Mouse (Mus musculus): ENCODE measurements at regions not wholly inside any gene's neighbourhood (a gene's known extent, or its start where the extent isn't known, plus 50 kb on each side); places are given as distances from the start of the nearest gene placed in this dataset.

- no peak for DNase-seq (ENCODE audit: low read depth, low spot score)
- no peaks in the 10 kb centered on the region for H3K27me3 ChIP-seq (ENCODE audit: control insufficient read depth in 1 of 2, insufficient read depth in 2 of 2, low read length in 2 of 2)
- no peaks in the 10 kb centered on the region for H3K9me3 ChIP-seq (replicated peaks; ENCODE audit: insufficient read depth, low read length)
- H3K27ac ChIP-seq (ENCODE audit: control insufficient read depth, low read depth, low read length), result no peak overlapping the region
- no peaks in the 10 kb centered on the region for H3K4me1 ChIP-seq (ENCODE audit: control insufficient read depth in 1 of 2, insufficient read depth in 2 of 2, low read length in 2 of 2)
- H3K79me2 ChIP-seq (ENCODE audit: control insufficient read depth, insufficient read depth, low read length, poor library complexity), result no peaks in the 10 kb centered on the region
- no peak for TF ChIP-seq USF2 (IDR thresholded peaks at IDR 0.05; ENCODE audit: borderline replicate concordance in 1 of 2, insufficient read depth in 1 of 2, low read depth in 1 of 2, low read length in 2 of 2)
- H3K4me3 ChIP-seq (ENCODE audit: control insufficient read depth in 1 of 2, insufficient read depth in 1 of 2, low read depth in 2 of 2, low read length in 2 of 2), result no peak overlapping the region
- no peaks in the 10 kb centered on the region for H3K36me3 ChIP-seq (ENCODE audit: control insufficient read depth in 1 of 2, insufficient read depth in 2 of 2, low read length in 2 of 2)
- H3K9ac ChIP-seq (ENCODE audit: control insufficient read depth, low read depth, low read length, poor library complexity, severe bottlenecking), result no peak overlapping the region
These were observed 153.6 kb upstream of the Tmc3 start for GRCm38 (mm10) chr7:83431094-83431493.

DNA sequence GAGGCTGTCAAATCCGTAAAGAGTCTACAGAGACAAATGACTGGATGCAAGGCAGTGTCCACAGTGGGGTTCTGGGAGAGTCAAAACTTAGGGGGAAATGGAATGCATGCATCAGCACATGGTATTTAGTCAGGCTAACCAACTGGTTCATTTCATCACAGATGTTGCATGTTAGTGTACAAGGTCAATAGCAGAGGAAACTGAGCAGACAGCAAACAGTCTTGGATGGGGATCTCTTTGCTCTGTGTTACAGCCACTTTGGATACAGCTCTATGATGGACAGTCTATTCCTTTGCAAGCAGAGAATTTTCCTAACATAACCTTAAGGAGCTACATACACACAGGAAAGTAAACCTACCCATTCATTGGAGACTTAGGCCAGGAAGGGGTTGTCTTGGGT is 151.9 kb upstream of the Tmc3 start:
- TF ChIP-seq HCFC1 (IDR thresholded peaks at IDR 0.05; ENCODE audit: low read depth, low read length), result no peak
- no peak for TF ChIP-seq TCF12 (IDR thresholded peaks at IDR 0.05; ENCODE audit: low read depth, low read length)
- no peak for TF ChIP-seq MYC (IDR thresholded peaks at IDR 0.05; ENCODE audit: low read depth, low read length)
- no peaks in the 10 kb centered on the region for H3K9me3 ChIP-seq (replicated peaks; ENCODE audit: insufficient read depth, low read length)
- no peak overlapping the region for H3K27ac ChIP-seq (ENCODE audit: control insufficient read depth, low read depth, low read length)
- H3K79me2 ChIP-seq (ENCODE audit: control insufficient read depth, insufficient read depth, low read length, poor library complexity), result no peaks in the 10 kb centered on the region
- DNase-seq (ENCODE audit: low read depth, low spot score), result no peak
- H3K36me3 ChIP-seq (ENCODE audit: control insufficient read depth in 1 of 2, insufficient read depth in 2 of 2, low read length in 2 of 2), result no peaks in the 10 kb centered on the region
- no peak overlapping the region for H3K4me3 ChIP-seq (ENCODE audit: control insufficient read depth in 1 of 2, insufficient read depth in 1 of 2, low read depth in 2 of 2, low read length in 2 of 2)
- no peaks in the 10 kb centered on the region for H3K27me3 ChIP-seq (ENCODE audit: control insufficient read depth in 1 of 2, insufficient read depth in 2 of 2, low read length in 2 of 2)
- H3K4me1 ChIP-seq (ENCODE audit: control insufficient read depth in 1 of 2, insufficient read depth in 2 of 2, low read length in 2 of 2), result no peaks in the 10 kb centered on the region
- no peak overlapping the region for H3K9ac ChIP-seq (ENCODE audit: control insufficient read depth, low read depth, low read length, poor library complexity, severe bottlenecking)

DNA sequence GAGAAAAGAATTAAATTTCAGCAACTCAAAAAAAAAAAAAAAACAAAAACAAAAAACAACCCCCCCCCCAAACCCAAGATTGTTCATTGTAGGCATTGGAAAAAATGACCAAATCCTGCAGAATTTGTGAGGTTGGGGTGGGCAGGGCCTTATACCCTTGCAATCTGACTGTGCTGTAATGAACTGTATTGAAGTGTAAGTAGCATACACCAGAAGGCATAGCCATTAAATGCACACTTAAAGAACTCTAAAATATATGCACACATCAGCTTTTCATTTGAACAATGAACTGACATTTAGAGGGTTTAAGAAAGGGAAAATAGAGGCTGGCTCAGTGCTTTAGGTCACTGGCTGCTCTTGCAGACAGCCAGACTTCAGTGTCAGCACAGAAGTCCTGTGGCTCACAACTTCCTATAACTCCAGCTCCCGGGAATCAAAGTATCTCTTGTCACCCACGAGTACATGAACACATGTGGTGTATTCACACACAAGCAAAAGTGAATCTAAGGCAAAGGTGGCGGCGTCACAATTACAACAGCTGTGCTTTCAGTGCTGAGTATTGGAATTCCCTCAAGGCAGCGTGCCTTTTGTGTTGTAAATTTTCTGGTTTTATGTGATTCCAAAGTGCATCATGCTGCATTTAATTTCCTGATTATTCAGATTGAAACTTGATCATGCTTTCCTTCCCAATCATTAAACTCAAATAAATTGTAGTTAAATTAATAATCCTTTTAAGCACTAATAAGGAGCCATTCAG is 150.6 kb upstream of the Tmc3 start:
- Histone ChIP-seq H3K27ac (ENCODE audit: control insufficient read depth, low read depth, low read length) (no peak overlapping the region), H3K27me3 (ENCODE audit: control insufficient read depth in 1 of 2, insufficient read depth in 2 of 2, low read length in 2 of 2) (no peaks in the 10 kb centered on the region), H3K79me2 (ENCODE audit: control insufficient read depth, insufficient read depth, low read length, poor library complexity) (no peaks in the 10 kb centered on the region), H3K9me3 (replicated peaks; ENCODE audit: insufficient read depth, low read length) (no peaks in the 10 kb centered on the region), H3K4me3 (ENCODE audit: control insufficient read depth in 1 of 2, insufficient read depth in 1 of 2, low read depth in 2 of 2, low read length in 2 of 2) (no peak overlapping the region), H3K36me3 (ENCODE audit: control insufficient read depth in 1 of 2, insufficient read depth in 2 of 2, low read length in 2 of 2) (no peaks in the 10 kb centered on the region), H3K9ac (ENCODE audit: control insufficient read depth, low read depth, low read length, poor library complexity, severe bottlenecking) (no peak overlapping the region), H3K4me1 (ENCODE audit: control insufficient read depth in 1 of 2, insufficient read depth in 2 of 2, low read length in 2 of 2) (no peaks in the 10 kb centered on the region)
- DNase-seq (ENCODE audit: low read depth, low spot score), result no peak
- TF ChIP-seq NELFE (IDR thresholded peaks at IDR 0.05; ENCODE audit: low read depth, low read length) (no peak), TAL1 (IDR thresholded peaks at IDR 0.05; ENCODE audit: low read length) (no peak), ZKSCAN1 (IDR thresholded peaks at IDR 0.05; ENCODE audit: low read depth, low read length) (no peak), GATA1 (IDR thresholded peaks at IDR 0.05; ENCODE audit: low read depth, low read length) (no peak), POLR2AphosphoS5 (IDR thresholded peaks at IDR 0.05; ENCODE audit: borderline replicate concordance, low read depth, low read length) (no peak), E2F4 (IDR thresholded peaks at IDR 0.05; ENCODE audit: borderline replicate concordance, low read depth, low read length) (no peak), SIN3A (IDR thresholded peaks at IDR 0.05; ENCODE audit: low read length) (no peak), ZMIZ1 (IDR thresholded peaks at IDR 0.05; ENCODE audit: low read depth, low read length) (no peak), MAX (IDR thresholded peaks at IDR 0.05; ENCODE audit: low read length) (no peak)
